Mouse (Mus musculus) skeletal muscle tissue, postnatal 0 days (tissue): ENCODE data around the gene Usp8. TPM values are rescaled to one million over a fixed set of nuclear protein-coding genes. Genes with fewer than 3 reads are reported as not detected.

Experiments used
- polyA plus RNA-seq: library from polyadenylated mRNA; unstranded; fragments of >200 nt; fragmentation: Nextera tagmentation; extraction: Ambion mirVana; gene quantifications from 2 replicates; pipeline ENCODE4 v1.2.1, GENCODE M21; 2015

Usp8 gene
- 17.4 and 17.7 TPM in 2 replicates for polyA plus RNA-seq

GRCm38 (mm10) chr2:126706759-126707437 is at the start of gene Usp8:
TSS of gene Usp8 (plus strand) at chr2:126707328.

DNA sequence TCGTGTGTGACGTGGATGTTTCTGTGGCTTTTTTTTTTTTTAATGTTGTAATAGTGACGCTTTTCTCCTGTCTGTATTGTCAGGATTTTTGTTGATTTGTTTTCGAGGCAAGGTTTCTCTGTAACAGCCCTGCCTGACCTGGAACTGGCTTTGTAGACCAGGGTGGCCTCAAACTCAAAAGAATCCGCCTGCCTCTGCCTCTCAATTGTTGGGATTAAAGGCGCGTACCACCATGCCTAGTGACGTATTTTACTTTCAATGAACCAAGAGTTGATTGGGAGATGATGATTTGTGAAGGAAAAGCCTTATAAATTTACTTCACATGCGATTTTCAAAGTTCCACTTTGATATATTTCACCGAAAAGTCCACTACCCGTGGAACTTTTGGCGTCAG is 31.0 kb upstream of the Usp8 start, which contains the start of gene Gabpb1:
Gabpb1 (minus strand) TSS at position 216 of the 394 bp plus-strand sequence.

GRCm38 (mm10) chr2:126783370-126783769 is 76.2 kb downstream of the Usp8 start, which contains the start of gene Usp50:
TSS of gene Usp50 (minus strand) at chr2:126783470.

Other genes with a start within 250 kb of the Usp8 start
- gene Atp8b4, start 206.7 kb upstream of the Usp8 start, polyA plus RNA-seq = 0.33 and 0.64 TPM in 2 replicates
- gene Slc27a2, start 154.9 kb upstream of the Usp8 start, polyA plus RNA-seq = 0.13 and 0.35 TPM in 2 replicates
- gene Hdc, start 88.0 kb upstream of the Usp8 start, polyA plus RNA-seq = 35.9 and 52.5 TPM in 2 replicates
- gene Gabpb1, start 31.0 kb upstream of the Usp8 start, polyA plus RNA-seq = 15.1 and 15.8 TPM in 2 replicates
- gene Usp50, start 76.1 kb downstream of the Usp8 start, polyA plus RNA-seq = 1.2 and 1.6 TPM in 2 replicates
- gene Trpm7, start 168.9 kb downstream of the Usp8 start, polyA plus RNA-seq = 21.1 and 21.5 TPM in 2 replicates
- gene Sppl2a, start 225.9 kb downstream of the Usp8 start, polyA plus RNA-seq = 29.0 and 32.8 TPM in 2 replicates